17 mouse cellular contexts compared by ENCODE assay signal in the genomic region with DNA sequence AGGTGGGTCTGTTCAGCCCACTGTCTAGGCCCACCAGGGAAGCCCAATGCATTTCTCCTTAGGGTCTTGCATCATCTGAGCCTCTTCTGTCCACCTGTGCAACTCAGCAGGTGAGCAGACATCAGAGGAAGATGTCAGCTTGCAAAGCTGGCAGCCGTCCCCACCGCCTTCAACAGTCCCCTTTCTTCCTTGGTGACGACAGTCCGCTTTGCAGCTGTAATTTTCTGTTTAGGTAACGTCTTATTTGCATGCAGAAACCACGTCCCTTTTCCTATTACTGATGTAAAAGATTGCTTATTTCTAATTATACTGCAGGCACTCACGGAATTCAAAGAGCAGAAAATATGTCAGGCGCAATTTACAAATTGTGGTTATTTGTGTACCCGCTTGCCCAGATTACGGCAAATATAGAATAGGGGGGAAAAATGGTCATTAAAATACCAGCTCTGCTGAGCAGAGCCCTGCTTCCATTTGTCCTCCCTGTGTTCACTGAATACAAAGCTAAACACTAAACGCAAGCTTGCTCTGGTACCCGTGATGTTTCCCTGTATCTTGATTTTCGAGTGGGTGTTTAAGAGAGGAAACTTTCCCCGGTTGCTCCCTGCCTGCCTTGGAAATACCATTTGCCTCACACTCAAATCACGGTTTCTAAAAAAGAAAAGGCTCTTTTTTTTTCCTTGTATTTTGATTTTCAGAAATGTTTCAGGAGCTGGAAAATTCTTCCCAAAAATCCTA.
A peak's percentile ranks its signal among the peaks of the same experiment; 100 is the strongest.
DNase-seq lines count a peak whose midpoint lies in the region; ATAC-seq and TF ChIP-seq lines count a peak whose summit lies in the region.
"Had no signal": no experiment of that assay in that cellular context is flagged by ENCODE, and none has a peak within 500 bp of the region (broad histone marks: within the 10 kb centered on the region; RNA-seq: fewer than 3 reads in every experiment).

No protein-coding gene starts in this region.

- no peaks in the 10 kb centered on the region for H3K9me3 ChIP-seq in forebrain, embryonic 16.5 days (ENCODE audit: control insufficient read depth, low read length)
- no peaks in the 10 kb centered on the region for H3K9me3 ChIP-seq in embryonic facial prominence, embryonic 10.5 days
- H3K9me3 ChIP-seq: limb, embryonic 15.5 days had no signal

- no peak overlapping the region for H3K4me3 ChIP-seq in layer of hippocampus, adult 2 months
- H3K4me3 ChIP-seq in forebrain, embryonic 16.5 days (replicated peaks; ENCODE audit: low read length) = no peak overlapping the region
- H3K4me3 ChIP-seq in embryonic facial prominence, embryonic 10.5 days = no peak overlapping the region
- H3K4me3 ChIP-seq: heart, adult 2 months; limb, embryonic 15.5 days; myocyte had no signal

- no peaks in the 10 kb centered on the region for H3K36me3 ChIP-seq in forebrain, embryonic 16.5 days (ENCODE audit: control insufficient read depth, insufficient read depth)
- H3K36me3 ChIP-seq in embryonic facial prominence, embryonic 10.5 days (replicated peaks) = no peaks in the 10 kb centered on the region
- H3K36me3 ChIP-seq: limb, embryonic 15.5 days had no signal

- H3K4me1 ChIP-seq in forebrain, embryonic 16.5 days (replicated peaks; ENCODE audit: control insufficient read depth, insufficient read depth, low read length) = peaks cover 10% of the 10 kb centered on the region
- H3K4me1 ChIP-seq in embryonic facial prominence, embryonic 10.5 days = peaks cover 5% of the 10 kb centered on the region; the same call in 1 of the 2 replicates
- H3K4me1 ChIP-seq: limb, embryonic 15.5 days had no signal

- ATAC-seq in forebrain, embryonic 16.5 days = peak; percentile 45
- ATAC-seq: intestine, postnatal 0 days had no signal

- WGBS in forebrain, embryonic 16.5 days = 33% methylated on average over 15 of the region's 15 CpGs
- WGBS in embryonic facial prominence, embryonic 10.5 days = 91% methylated on average over 15 of the region's 15 CpGs

- peak overlapping the region; percentile 57; the same call in 1 of the 2 replicates for H3K27ac ChIP-seq in layer of hippocampus, adult 2 months
- H3K27ac ChIP-seq in forebrain, embryonic 16.5 days (ENCODE audit: low read length) = peak overlapping the region; percentile 58
- no peak overlapping the region for H3K27ac ChIP-seq in embryonic facial prominence, embryonic 10.5 days (replicated peaks)
- H3K27ac ChIP-seq: heart, adult 2 months; limb, embryonic 15.5 days had no signal

- H3K4me2 ChIP-seq in forebrain, embryonic 16.5 days (ENCODE audit: low read length) = no peak overlapping the region
- H3K4me2 ChIP-seq: limb, embryonic 15.5 days had no signal

- TF ChIP-seq CTCF in layer of hippocampus, adult 2 months (conservative IDR thresholded peaks at IDR 0.05) = no peak

- H3K27me3 ChIP-seq in forebrain, embryonic 16.5 days (replicated peaks; ENCODE audit: control insufficient read depth, insufficient read depth, low read length) = no peaks in the 10 kb centered on the region
- H3K27me3 ChIP-seq in embryonic facial prominence, embryonic 10.5 days (replicated peaks; ENCODE audit: low read depth, poor library complexity, severe bottlenecking) = no peaks in the 10 kb centered on the region; the same call in 1 of the 2 replicates
- H3K27me3 ChIP-seq: limb, embryonic 15.5 days had no signal

- intact Hi-C loops in left cerebral cortex, postnatal 25 days (cut with DNase I) = loop anchor here (1.0 to 5.0 kb wide), 3 partner anchors 20 to 120 kb away; no protein-coding TSS in a partner anchor

- H3K9ac ChIP-seq in forebrain, embryonic 16.5 days (replicated peaks; ENCODE audit: low read depth, low read length) = 0 out of 2 replicates have a peak overlapping the region, but pooled peaks have one; percentile 19
- H3K9ac ChIP-seq: limb, embryonic 15.5 days had no signal

- peak in 1 of 2 experiments; percentile 37 for DNase-seq in layer of hippocampus, adult 2 months (ENCODE audit: low spot score in 2 of 2)
- no peak for DNase-seq in layer of hippocampus, postnatal 14 days (ENCODE audit: low spot score in 2 of 2)
- peak; percentile 55 to 85 for DNase-seq in left cerebral cortex, postnatal 25 days (ENCODE audit: low spot score in 2 of 2)
- DNase-seq in right cerebral cortex, postnatal 14 days = peak; percentile 57
- DNase-seq in embryonic facial prominence, embryonic 10.5 days (ENCODE audit: low spot score) = no peak
- DNase-seq in spleen, postnatal 10 days (ENCODE audit: low spot score in 2 of 2) = no peak
- DNase-seq in embryo, embryonic 9.5 days (ENCODE audit: extremely low spot score) = no peak
- DNase-seq: adrenal gland, postnatal 10 days; cerebellum, postnatal 25 days; heart, adult 2 months; kidney, postnatal 25 days; lung, adult 18-20 months; thymus, adult 18-20 months had no signal

Comparison
In these comparisons a context has a peak if more than half of its experiments do, and no peak if none do; other contexts are left out.
1. DNase-seq: peak in left cerebral cortex, postnatal 25 days (2 of 2) and right cerebral cortex, postnatal 14 days (single experiment); none in layer of hippocampus, postnatal 14 days (0 of 2), embryonic facial prominence, embryonic 10.5 days (single experiment), spleen, postnatal 10 days (0 of 2) and embryo, embryonic 9.5 days (single experiment).